31 mouse cellular contexts compared by ENCODE assay signal in genomic region chr10:74626596-74626995, GRCm38 (mm10).
DNase-seq lines count a peak whose midpoint lies in the region; ATAC-seq and TF ChIP-seq lines count a peak whose summit lies in the region.
"Had no signal": no experiment of that assay in that cellular context is flagged by ENCODE, and none has a peak within 500 bp of the region (broad histone marks: within the 10 kb centered on the region; RNA-seq: fewer than 3 reads in every experiment).

No protein-coding gene starts in this region.

- H3K9me3 ChIP-seq in forebrain, embryonic 12.5 days, result no peaks in the 10 kb centered on the region
- H3K9me3 ChIP-seq: embryonic facial prominence, embryonic 12.5 days; hindbrain, embryonic 12.5 days; intestine, embryonic 15.5 days; liver, embryonic 12.5 days; midbrain, embryonic 12.5 days had no signal

- no peak for TF ChIP-seq CTCF in layer of hippocampus, adult 2 months (conservative IDR thresholded peaks at IDR 0.05)

- H3K4me1 ChIP-seq in forebrain, embryonic 12.5 days, result no peaks in the 10 kb centered on the region
- H3K4me1 ChIP-seq: embryonic facial prominence, embryonic 12.5 days; hindbrain, embryonic 12.5 days; intestine, embryonic 15.5 days; liver, embryonic 12.5 days; midbrain, embryonic 12.5 days had no signal

- H3K36me3 ChIP-seq in forebrain, embryonic 12.5 days (replicated peaks), result no peaks in the 10 kb centered on the region
- H3K36me3 ChIP-seq: embryonic facial prominence, embryonic 12.5 days; hindbrain, embryonic 12.5 days; intestine, embryonic 15.5 days; liver, embryonic 12.5 days; midbrain, embryonic 12.5 days had no signal

- peak; percentile 11 to 41 for DNase-seq in layer of hippocampus, adult 18-20 months (ENCODE audit: low spot score in 2 of 2)
- no peak for DNase-seq in layer of hippocampus, postnatal 10 days (ENCODE audit: low spot score in 2 of 2)
- DNase-seq in right cerebral cortex, adult 18-20 months, result peak; percentile 40
- no peak for DNase-seq in right cerebral cortex, postnatal 10 days (ENCODE audit: low spot score in 2 of 2)
- peak; percentile 13 to 18 for DNase-seq in layer of hippocampus, adult 2 months (ENCODE audit: low spot score in 2 of 2)
- DNase-seq in adipocyte (ENCODE audit: low spot score), result no peak
- DNase-seq: adrenal gland, adult 8-10 months; B cell, adult 2 months; cerebellum, adult 11 months; cerebellum, adult 9-10 months; cerebellum, postnatal 36 days; forebrain, postnatal 0 days; gastrocnemius, adult 2 months; gastrocnemius, postnatal 36 days; heart, adult 18-20 months; heart, postnatal 36 days; kidney, adult 2 months; kidney, postnatal 36 days; liver, postnatal 0 days; lung, postnatal 36 days; right cerebral cortex, postnatal 4 days had no signal

- H3K27me3 ChIP-seq in forebrain, embryonic 12.5 days, result no peaks in the 10 kb centered on the region
- H3K27me3 ChIP-seq: embryonic facial prominence, embryonic 12.5 days; hindbrain, embryonic 12.5 days; intestine, embryonic 15.5 days; liver, embryonic 12.5 days; midbrain, embryonic 12.5 days had no signal

- H3K4me3 ChIP-seq in layer of hippocampus, adult 2 months, result no peak overlapping the region
- H3K4me3 ChIP-seq in forebrain, embryonic 12.5 days (replicated peaks), result no peak overlapping the region
- H3K4me3 ChIP-seq: embryonic facial prominence, embryonic 12.5 days; erythroblast, embryonic 14.5 days; gastrocnemius, adult 2 months; hindbrain, embryonic 12.5 days; intestine, embryonic 15.5 days; liver, embryonic 12.5 days; midbrain, embryonic 12.5 days had no signal

- WGBS in forebrain, embryonic 12.5 days, result 65% methylated on average over 10 of the region's 10 CpGs

- no peak for ATAC-seq in forebrain, embryonic 12.5 days (ENCODE audit: low FRiP score)
- ATAC-seq: activated CD4-positive, CD25-positive, alpha-beta regulatory T cell, adult 4 months; forebrain, postnatal 0 days; hindbrain, postnatal 0 days; intestine, embryonic 15.5 days; liver, embryonic 12.5 days; liver, postnatal 0 days had no signal

- H3K4me2 ChIP-seq in forebrain, embryonic 12.5 days, result no peak overlapping the region
- H3K4me2 ChIP-seq: embryonic facial prominence, embryonic 12.5 days; heart, embryonic 11.5 days; hindbrain, embryonic 12.5 days; intestine, embryonic 15.5 days; liver, embryonic 12.5 days; midbrain, embryonic 12.5 days had no signal

- H3K9ac ChIP-seq in forebrain, embryonic 12.5 days, result no peak overlapping the region
- H3K9ac ChIP-seq: embryonic facial prominence, embryonic 12.5 days; forebrain, postnatal 0 days; hindbrain, embryonic 12.5 days; intestine, embryonic 15.5 days; liver, embryonic 12.5 days; liver, postnatal 0 days; midbrain, embryonic 12.5 days had no signal

- no peak overlapping the region for H3K27ac ChIP-seq in layer of hippocampus, adult 2 months
- no peak overlapping the region for H3K27ac ChIP-seq in forebrain, embryonic 12.5 days
- H3K27ac ChIP-seq: embryonic facial prominence, embryonic 12.5 days; gastrocnemius, adult 2 months; hindbrain, embryonic 12.5 days; hindbrain, postnatal 0 days; intestine, embryonic 15.5 days; liver, embryonic 12.5 days; midbrain, embryonic 12.5 days had no signal

Comparison
In these comparisons a context has a peak if more than half of its experiments do, and no peak if none do; other contexts are left out.
1. DNase-seq: peak in layer of hippocampus, adult 18-20 months (2 of 2), right cerebral cortex, adult 18-20 months (single experiment) and layer of hippocampus, adult 2 months (2 of 2); none in layer of hippocampus, postnatal 10 days (0 of 2), right cerebral cortex, postnatal 10 days (0 of 2) and adipocyte (single experiment).